Mouse (Mus musculus): ENCODE measurements around the gene Hif1an. TPM values are rescaled to one million over a fixed set of nuclear protein-coding genes. Genes with fewer than 3 reads are reported as not detected.

Gene Hif1an
- total RNA-seq, 2 experiments from 2014 or later, result 30.3 to 34.3 TPM

DNA sequence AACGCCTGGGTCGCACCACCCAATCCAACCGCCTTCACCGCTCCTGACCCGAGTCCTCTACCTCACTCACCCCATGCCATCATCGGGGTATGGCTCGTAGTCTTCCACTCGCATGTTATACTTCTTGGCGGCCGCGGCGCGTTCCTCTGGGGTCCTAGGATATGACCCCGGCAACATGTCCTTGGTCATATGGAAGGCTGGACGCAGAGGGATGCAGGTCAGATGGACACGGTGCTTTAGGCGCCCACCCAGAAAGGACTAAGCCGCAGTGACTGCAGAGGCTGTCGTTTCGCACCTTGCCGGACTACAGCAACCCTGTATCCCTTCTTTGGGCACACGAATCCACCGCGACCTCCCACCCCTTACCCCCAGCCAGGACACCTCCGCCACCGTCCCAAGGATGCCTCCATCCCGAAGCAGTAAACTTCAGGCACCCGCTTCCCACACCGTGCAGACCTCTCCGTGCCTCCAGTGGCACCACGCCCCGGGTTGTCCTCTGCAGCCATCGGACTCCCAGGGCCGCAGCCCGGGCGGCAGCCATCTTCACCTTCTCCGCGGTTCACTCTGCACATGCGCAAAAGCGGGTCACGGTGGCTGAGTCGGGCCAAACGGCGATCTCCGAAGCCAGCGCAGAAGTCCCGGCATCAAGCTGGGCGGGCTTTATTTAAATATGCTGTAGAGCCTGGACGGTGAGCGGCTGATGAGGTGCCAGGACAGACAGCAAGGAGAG is 7.6 kb upstream of the Hif1an start, which contains the start of gene Ndufb8:
Gene Ndufb8 (minus strand): TSS at position 580 of the 730 bp plus-strand sequence.
- DNase-seq (ENCODE audit: low spot score in 2 of 2), result peak; percentile 92 to 96

DNA sequence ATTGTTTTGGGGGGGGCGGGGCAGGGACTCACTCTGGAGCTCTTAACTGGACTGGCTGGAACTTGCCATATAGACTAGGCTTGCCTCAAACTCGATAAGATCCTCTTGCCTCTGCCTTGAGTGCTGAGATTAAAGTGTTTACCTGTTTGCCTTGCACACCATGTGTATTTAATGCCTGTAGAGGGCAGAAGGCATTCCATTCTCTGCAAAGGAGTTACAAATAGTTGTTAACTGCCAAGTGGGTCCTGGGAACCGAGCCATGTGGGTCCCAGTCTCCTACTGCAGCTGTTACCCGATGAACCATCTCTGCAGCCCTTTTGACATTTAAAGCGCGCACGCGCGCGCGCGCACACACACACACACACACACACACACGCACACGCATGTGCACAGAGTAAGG is 1.4 kb downstream of the Hif1an start:
- DNase-seq (ENCODE audit: low spot score in 2 of 2), result no peak

- no peak for DNase-seq (ENCODE audit: low spot score in 2 of 2)
Observed at GRCm38 (mm10) chr19:44567763-44568162, 5.1 kb downstream of the Hif1an start.

- DNase-seq (ENCODE audit: low spot score in 2 of 2), result no peak
Observed at GRCm38 (mm10) chr19:44576275-44576674, 13.6 kb downstream of the Hif1an start.

DNA sequence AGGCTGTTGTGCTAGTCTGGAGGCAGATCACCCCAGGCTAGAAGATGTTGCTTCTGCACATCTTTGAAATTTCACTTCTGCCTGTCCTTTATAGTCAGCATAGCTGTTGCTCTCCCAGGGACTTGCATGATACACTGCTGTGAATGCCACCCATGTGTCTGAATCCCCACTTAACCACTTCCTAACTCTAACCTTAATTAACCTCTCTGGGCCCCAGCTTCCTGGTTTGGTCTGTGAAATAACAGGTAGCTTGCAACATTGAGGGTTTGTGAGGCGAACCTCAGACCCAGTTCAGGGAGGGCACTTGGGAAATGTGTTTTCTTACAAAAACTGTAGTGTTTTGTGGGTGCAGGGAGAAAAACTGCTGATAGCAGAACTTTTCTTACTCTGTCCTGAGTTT is 15.4 kb downstream of the Hif1an start:
- no peak for DNase-seq (ENCODE audit: low spot score in 2 of 2)

DNA sequence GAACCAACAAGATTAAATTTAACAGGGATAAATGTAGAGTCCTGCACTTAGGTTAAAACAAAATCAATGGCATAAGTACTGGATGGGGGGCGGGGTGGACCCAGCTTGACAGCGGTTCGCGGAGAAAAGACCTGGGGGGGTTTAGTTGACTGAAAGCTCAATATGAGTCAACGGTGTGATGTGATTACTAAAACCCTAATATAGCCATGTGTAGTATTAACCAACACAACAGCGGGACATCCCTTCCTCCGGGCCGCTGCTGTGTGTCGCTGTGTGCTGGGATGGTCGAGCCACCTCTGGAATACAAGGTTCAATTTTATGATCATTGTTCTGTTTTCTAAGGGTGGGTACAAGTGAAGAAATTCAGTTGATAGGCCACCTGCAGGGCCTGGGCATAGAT is 19.5 kb downstream of the Hif1an start:
- no peak for DNase-seq (ENCODE audit: low spot score in 2 of 2)

DNA sequence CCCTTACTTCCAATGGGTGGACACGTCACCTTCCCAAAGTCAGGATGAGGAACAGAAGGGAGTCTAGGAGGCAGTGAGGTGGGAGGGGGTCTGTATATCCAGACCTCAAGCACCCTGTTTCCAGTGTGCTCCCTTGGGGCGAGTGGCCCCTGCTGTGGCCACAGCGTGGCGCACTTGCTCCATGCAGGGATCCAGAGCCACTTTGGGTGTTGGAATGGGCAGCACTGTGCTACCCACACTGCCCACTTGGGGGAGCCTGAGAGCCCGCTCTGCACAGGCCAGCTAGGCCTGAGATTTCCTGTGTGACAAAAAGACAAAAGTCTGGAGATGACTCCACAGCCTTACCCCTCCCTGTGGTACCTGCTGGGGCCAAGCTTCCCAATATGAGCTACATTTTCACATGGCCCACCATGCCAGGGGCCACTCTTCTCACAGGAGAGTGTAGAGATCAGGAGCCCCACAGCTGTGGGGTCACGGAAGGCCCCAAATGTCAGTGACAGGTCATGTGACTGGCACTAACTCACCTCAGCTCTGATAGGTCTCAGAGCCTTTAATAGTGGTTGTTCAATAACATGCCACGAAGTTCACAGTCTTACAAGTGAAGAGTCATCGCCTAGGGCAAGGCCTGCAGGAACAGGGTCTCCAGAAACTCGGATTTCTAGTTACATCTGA is 20.1 kb downstream of the Hif1an start:
- peak; percentile 85 to 95 for DNase-seq (ENCODE audit: low spot score in 2 of 2)

- DNase-seq (ENCODE audit: low spot score in 2 of 2), result no peak
Observed at GRCm38 (mm10) chr19:44588036-44588435, 25.4 kb downstream of the Hif1an start.

GRCm38 (mm10) chr19:44589591-44590223 is 27.1 kb downstream of the Hif1an start:
- DNase-seq (ENCODE audit: low spot score in 2 of 2), result no peak

GRCm38 (mm10) chr19:44590992-44591391 is 28.3 kb downstream of the Hif1an start:
- no peak for DNase-seq (ENCODE audit: low spot score in 2 of 2)

GRCm38 (mm10) chr19:44591638-44592037 is 29.0 kb downstream of the Hif1an start:
- no peak for DNase-seq (ENCODE audit: low spot score in 2 of 2)

GRCm38 (mm10) chr19:44594180-44594579 is 31.5 kb downstream of the Hif1an start:
- DNase-seq (ENCODE audit: low spot score in 2 of 2), result no peak

GRCm38 (mm10) chr19:44618166-44618565 is 55.5 kb downstream of the Hif1an start:
- DNase-seq (ENCODE audit: low spot score in 2 of 2), result peak; percentile 36 to 67

Other genes with a start within 250 kb of the Hif1an start
- 1 to 10 TPM; 2.2 to 2.4 TPM for gene Scd4, start 229.8 kb upstream of the Hif1an start, total RNA-seq (2021)
- 100 to 1,000 TPM; 150 to 156 TPM for gene Scd1, start 155.0 kb upstream of the Hif1an start, total RNA-seq (2021)
- gene Wnt8b, start 69.4 kb upstream of the Hif1an start, total RNA-seq (2021), result not detected
- under 1 TPM; 0.27 to 0.28 TPM for gene Sec31b, start 17.0 kb upstream of the Hif1an start, total RNA-seq (2021)
- not detected for gene Gm20538, start 10.0 kb upstream of the Hif1an start, total RNA-seq (2021)
- 100 to 1,000 TPM; 379 to 385 TPM for gene Ndufb8, start 7.4 kb upstream of the Hif1an start, total RNA-seq (2021)
- gene Pax2, start 193.2 kb downstream of the Hif1an start, total RNA-seq (2021), result under 1 TPM; 0.48 to 0.50 TPM